20 mouse cellular contexts compared by ENCODE assay signal in the genomic region with DNA sequence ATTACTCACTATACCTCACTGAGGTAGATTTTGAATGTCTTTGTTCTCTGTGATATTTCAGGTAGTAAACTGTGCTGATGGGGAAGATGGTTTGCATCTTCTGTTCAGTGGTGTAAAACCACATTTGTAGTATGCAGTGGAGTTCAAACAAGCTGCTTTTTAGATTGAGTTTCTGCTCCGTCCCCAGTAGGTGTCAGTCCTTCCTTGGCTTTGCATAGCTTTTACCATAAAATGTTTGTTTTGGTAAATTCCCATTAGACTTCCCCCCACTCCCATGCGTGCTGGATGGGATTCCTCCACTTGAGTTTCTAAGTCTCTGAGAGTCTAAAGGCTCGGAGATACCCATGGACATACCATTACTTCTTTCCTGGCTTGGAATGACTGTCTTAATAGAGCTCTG.
DNase-seq lines count a peak whose midpoint lies in the region; ATAC-seq and TF ChIP-seq lines count a peak whose summit lies in the region.
"Had no signal": no experiment of that assay in that cellular context is flagged by ENCODE, and none has a peak within 500 bp of the region (broad histone marks: within the 10 kb centered on the region; RNA-seq: fewer than 3 reads in every experiment).

No protein-coding gene starts in this region.

- no peak for TF ChIP-seq POLR2A in thymus, adult 2 months (IDR thresholded peaks at IDR 0.05; ENCODE audit: control insufficient read depth, extremely low read depth, insufficient read depth, low read length, poor library complexity)
- TF ChIP-seq POLR2A in cortical plate, adult 2 months (IDR thresholded peaks at IDR 0.05; ENCODE audit: extremely low read depth, insufficient read depth, low read length), result no peak

- TF ChIP-seq CTCF in thymus, adult 2 months (IDR thresholded peaks at IDR 0.05; ENCODE audit: borderline replicate concordance, control insufficient read depth, extremely low read depth, insufficient read depth, low read length, poor library complexity), result no peak
- 0 out of 2 replicates have a peak, but pooled peaks have one; percentile 20 for TF ChIP-seq CTCF in cortical plate, adult 2 months (IDR thresholded peaks at IDR 0.05; ENCODE audit: extremely low read depth, insufficient read depth, low read length)

- H3K36me3 ChIP-seq in kidney, embryonic 16.5 days (ENCODE audit: insufficient read depth, low read length), result no peaks in the 10 kb centered on the region
- H3K36me3 ChIP-seq in thymus, adult 2 months (ENCODE audit: control insufficient read depth, insufficient read depth, low read length), result no peaks in the 10 kb centered on the region
- H3K36me3 ChIP-seq: embryonic facial prominence, embryonic 15.5 days; kidney, embryonic 15.5 days; liver, embryonic 15.5 days; midbrain, embryonic 12.5 days had no signal

- no peak overlapping the region for H3K4me3 ChIP-seq in kidney, embryonic 16.5 days (ENCODE audit: low read length)
- no peak overlapping the region for H3K4me3 ChIP-seq in thymus, adult 2 months (ENCODE audit: control insufficient read depth, insufficient read depth, low read length)
- H3K4me3 ChIP-seq in cortical plate, adult 2 months (ENCODE audit: insufficient read depth, low read length), result no peak overlapping the region
- H3K4me3 ChIP-seq: embryonic facial prominence, embryonic 15.5 days; kidney, embryonic 15.5 days; limb, embryonic 13.5 days; liver, embryonic 15.5 days; midbrain, embryonic 12.5 days; myocyte; neural tube, embryonic 15.5 days had no signal

- H3K9ac ChIP-seq in kidney, embryonic 16.5 days (replicated peaks; ENCODE audit: low read length), result no peak overlapping the region
- H3K9ac ChIP-seq: embryonic facial prominence, embryonic 15.5 days; kidney, embryonic 15.5 days; limb, embryonic 13.5 days; liver, embryonic 15.5 days; midbrain, embryonic 12.5 days; neural tube, embryonic 15.5 days had no signal

- H3K27me3 ChIP-seq in kidney, embryonic 16.5 days (ENCODE audit: insufficient read depth, low read length), result no peaks in the 10 kb centered on the region
- no peaks in the 10 kb centered on the region for H3K27me3 ChIP-seq in thymus, adult 2 months (ENCODE audit: control insufficient read depth, insufficient read depth, low read length)
- H3K27me3 ChIP-seq: embryonic facial prominence, embryonic 15.5 days; kidney, embryonic 15.5 days; limb, embryonic 13.5 days; liver, embryonic 15.5 days; midbrain, embryonic 12.5 days; neural tube, embryonic 15.5 days had no signal

- no peaks in the 10 kb centered on the region for H3K4me1 ChIP-seq in kidney, embryonic 16.5 days (ENCODE audit: insufficient read depth, low read length)
- H3K4me1 ChIP-seq in thymus, adult 2 months (replicated peaks; ENCODE audit: control insufficient read depth, insufficient read depth, low read length), result no peaks in the 10 kb centered on the region
- no peaks in the 10 kb centered on the region for H3K4me1 ChIP-seq in cortical plate, adult 2 months (ENCODE audit: control insufficient read depth, insufficient read depth, low read length)
- H3K4me1 ChIP-seq: embryonic facial prominence, embryonic 15.5 days; kidney, embryonic 15.5 days; limb, embryonic 13.5 days; liver, embryonic 15.5 days; midbrain, embryonic 12.5 days; neural tube, embryonic 15.5 days had no signal

- H3K9me3 ChIP-seq in kidney, embryonic 16.5 days (ENCODE audit: low read length), result no peaks in the 10 kb centered on the region
- H3K9me3 ChIP-seq: embryonic facial prominence, embryonic 15.5 days; kidney, embryonic 15.5 days; limb, embryonic 13.5 days; liver, embryonic 15.5 days; midbrain, embryonic 12.5 days; neural tube, embryonic 15.5 days had no signal

- no peak overlapping the region for H3K27ac ChIP-seq in kidney, embryonic 16.5 days (ENCODE audit: low read length)
- H3K27ac ChIP-seq in thymus, adult 2 months (ENCODE audit: control insufficient read depth, insufficient read depth, low read length), result no peak overlapping the region
- H3K27ac ChIP-seq in cortical plate, adult 2 months (ENCODE audit: insufficient read depth, low read length), result no peak overlapping the region
- H3K27ac ChIP-seq: embryonic facial prominence, embryonic 15.5 days; kidney, embryonic 15.5 days; limb, embryonic 13.5 days; liver, embryonic 15.5 days; midbrain, embryonic 12.5 days; neural tube, embryonic 15.5 days had no signal

- WGBS in kidney, embryonic 16.5 days, result 41% methylated on average over 3 of the region's 3 CpGs
- 80% methylated on average over 3 of the region's 3 CpGs for WGBS in thymus, adult 2 months

- H3K4me2 ChIP-seq in kidney, embryonic 16.5 days (replicated peaks; ENCODE audit: low read depth, low read length), result no peak overlapping the region
- H3K4me2 ChIP-seq: embryonic facial prominence, embryonic 15.5 days; kidney, embryonic 15.5 days; limb, embryonic 13.5 days; liver, embryonic 15.5 days; midbrain, embryonic 12.5 days; neural tube, embryonic 15.5 days had no signal

- DNase-seq in kidney, postnatal 10 days, result peak; percentile 6
- DNase-seq in thymus, adult 2 months, result peak; percentile 8
- DNase-seq in thymus, adult 18-20 months, result no peak
- no peak for DNase-seq in gastrocnemius, adult 18-20 months (ENCODE audit: low spot score)
- DNase-seq in gastrocnemius, adult 8-10 months (ENCODE audit: low spot score in 2 of 2), result no peak
- DNase-seq: adrenal gland, postnatal 14 days; cerebellum, adult 18-20 months; heart, adult 11 months had no signal

- no peak for ATAC-seq in kidney, embryonic 16.5 days (ENCODE audit: low FRiP score, low TSS enrichment)
- ATAC-seq: activated CD4-positive, CD25-positive, alpha-beta regulatory T cell, adult 4 months; CD4-positive, CD25-positive, alpha-beta regulatory T cell, adult 4 months; inflammation-experienced regulatory T-cells, adult 6 months had no signal

Comparison
In these comparisons a context has a peak if more than half of its experiments do, and no peak if none do; other contexts are left out.
1. DNase-seq: peak in kidney, postnatal 10 days (single experiment) and thymus, adult 2 months (single experiment); none in thymus, adult 18-20 months (0 of 2), gastrocnemius, adult 18-20 months (single experiment) and gastrocnemius, adult 8-10 months (0 of 2).